Mouse (Mus musculus) heart, adult 10 weeks (tissue): ENCODE measurements around the gene Gm10959. TPM values are rescaled to one million over a fixed set of nuclear protein-coding genes. Genes with fewer than 3 reads are reported as not detected.

Experiments
- polyA plus RNA-seq: library from polyadenylated mRNA; stranded (reverse); fragments of 350-450 nt; fragmentation: Illumina TruSeq; extraction: RNeasy Lipid Tissue Mini Kit (QIAGEN cat#74804); gene quantifications from one replicate; pipeline ENCODE4 v1.2.3, GENCODE M21; 2014; ENCODE audit warnings: low read depth, low replicate concordance

The Gm10959 gene
- polyA plus RNA-seq = not detected

DNA sequence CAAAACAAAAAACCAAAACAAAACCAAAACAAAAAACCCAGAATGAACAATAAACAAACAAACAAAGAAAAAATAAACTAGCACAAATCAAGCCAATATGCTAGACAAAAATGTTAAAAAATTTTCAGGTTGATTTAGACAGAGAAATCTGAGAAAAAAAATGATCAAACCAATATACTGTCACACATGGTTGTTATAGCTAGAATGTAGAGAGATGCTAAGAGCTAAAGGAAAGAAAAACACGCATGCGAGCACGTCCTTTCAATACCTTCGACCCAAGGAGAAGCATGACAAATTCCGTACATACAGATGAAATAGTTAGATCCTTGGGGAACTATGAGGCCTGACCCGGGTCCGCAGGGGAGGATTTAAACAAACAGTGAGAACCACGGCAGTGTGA lies at the start of gene Gm10959:
Gene Gm10959, minus strand, starts transcription at position 101 of the 400 bp plus-strand sequence.

DNA sequence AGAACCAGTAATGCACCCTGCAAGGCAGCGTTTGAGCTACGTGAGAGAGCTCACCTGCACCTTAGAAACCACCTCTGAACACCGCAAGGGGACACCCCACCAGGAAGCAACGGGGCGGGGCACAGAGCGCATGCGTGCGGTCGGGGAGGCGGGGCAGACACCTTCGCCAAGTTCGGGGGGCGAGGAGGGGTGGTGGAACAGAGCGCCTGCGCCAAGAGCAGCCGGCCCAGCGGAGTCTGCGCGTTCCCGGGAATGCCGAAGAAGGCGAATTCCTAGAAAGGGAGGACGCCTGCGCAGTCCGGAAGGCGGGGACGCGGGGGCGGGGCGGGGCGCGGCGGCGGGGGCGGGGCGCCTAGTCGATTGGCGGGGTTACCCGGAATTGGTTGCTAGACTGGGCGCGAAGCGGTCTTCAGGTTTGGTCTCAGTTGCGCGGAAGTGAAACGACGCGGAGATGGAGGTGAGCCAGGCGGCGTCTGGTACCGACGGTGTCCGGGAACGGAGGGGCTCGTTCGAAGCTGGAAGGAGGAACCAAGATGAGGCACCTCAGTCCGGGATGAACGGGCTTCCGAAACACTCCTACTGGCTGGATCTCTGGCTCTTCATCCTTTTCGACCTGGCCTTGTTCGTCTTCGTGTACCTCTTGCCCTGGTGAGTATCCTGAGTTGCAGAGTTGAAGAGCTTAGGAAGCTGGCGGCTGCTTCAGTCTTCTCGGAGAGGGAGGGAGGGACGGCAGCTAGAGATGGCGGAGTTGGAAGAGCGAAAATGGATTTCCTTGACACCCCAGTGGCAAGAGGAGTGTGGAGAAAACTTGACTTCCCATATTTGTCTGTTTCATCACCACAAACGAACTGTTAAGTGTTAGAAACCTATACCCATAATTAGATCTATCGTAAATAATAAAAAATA lies 5.1 kb upstream of the Gm10959 start, which contains the start of gene 1810037I17Rik:
Gene 1810037I17Rik, plus strand, starts transcription at position 195 of the 906 bp plus-strand sequence.

DNA sequence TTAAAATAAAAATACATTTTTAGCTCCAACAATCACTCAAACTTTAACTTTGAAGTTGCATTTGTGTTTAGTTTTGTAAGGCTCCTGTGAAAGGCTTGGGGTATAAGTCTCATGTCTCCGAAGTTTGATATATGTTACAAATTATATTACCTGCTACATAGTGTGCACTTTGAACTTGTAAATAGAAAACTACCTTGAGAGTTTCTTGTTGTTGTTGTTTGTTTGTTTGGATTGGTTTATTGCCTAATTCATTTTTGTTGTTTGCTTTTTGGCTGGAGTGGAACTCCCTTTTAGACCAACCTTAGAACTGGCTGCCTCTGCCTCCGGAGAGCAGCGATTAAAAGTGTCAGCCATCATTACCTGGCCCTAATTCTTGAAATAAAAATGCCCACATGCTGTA lies 24.4 kb downstream of the Gm10959 start, which contains the start of gene Fabp2:
Gene Fabp2, plus strand, starts transcription at position 301 of the 400 bp plus-strand sequence.

Other genes with a start within 250 kb of the Gm10959 start
- gene Pde5a, start 190.4 kb downstream of the Gm10959 start, polyA plus RNA-seq = 2.6 TPM
- 0.86 TPM for gene Fabp2, start 24.3 kb downstream of the Gm10959 start, polyA plus RNA-seq
- gene 1810037I17Rik, start 4.8 kb upstream of the Gm10959 start, polyA plus RNA-seq = 55.0 TPM
- 5.3 TPM for gene Usp53, start 65.2 kb upstream of the Gm10959 start, polyA plus RNA-seq
- 1,560 TPM for gene Myoz2, start 115.7 kb upstream of the Gm10959 start, polyA plus RNA-seq